18 mouse cellular contexts compared by ENCODE assay signal in genomic region chr6:55258428-55259325, GRCm38 (mm10). TPM values are rescaled to one million over a fixed set of nuclear protein-coding genes. Genes with fewer than 3 reads are reported as not detected.
DNase-seq lines count a peak whose midpoint lies in the region; ATAC-seq and TF ChIP-seq lines count a peak whose summit lies in the region.
"Had no signal": no experiment of that assay in that cellular context is flagged by ENCODE, and none has a peak within 500 bp of the region (broad histone marks: within the 10 kb centered on the region; RNA-seq: fewer than 3 reads in every experiment).

No protein-coding gene starts in this region.

- no peaks in the 10 kb centered on the region for H3K27me3 ChIP-seq in liver, embryonic 13.5 days
- H3K27me3 ChIP-seq in liver, embryonic 11.5 days (replicated peaks; ENCODE audit: control insufficient read depth, insufficient read depth, low read length): no peaks in the 10 kb centered on the region
- no peaks in the 10 kb centered on the region; the same call in 1 of the 2 replicates for H3K27me3 ChIP-seq in heart, embryonic 12.5 days (replicated peaks)
- H3K27me3 ChIP-seq: intestine, embryonic 15.5 days; liver, embryonic 12.5 days; neural tube, embryonic 13.5 days; Patski; stomach, embryonic 15.5 days had no signal

- no peak overlapping the region for H3K4me3 ChIP-seq in liver, embryonic 13.5 days (replicated peaks)
- no peak overlapping the region for H3K4me3 ChIP-seq in liver, embryonic 11.5 days (ENCODE audit: low read depth, low read length)
- H3K4me3 ChIP-seq in embryonic fibroblast, embryonic 13.5 days (ENCODE audit: insufficient read depth, low read length): no peak overlapping the region
- no peak overlapping the region for H3K4me3 ChIP-seq in heart, embryonic 12.5 days
- H3K4me3 ChIP-seq: intestine, embryonic 15.5 days; liver, embryonic 12.5 days; neural tube, embryonic 13.5 days; stomach, embryonic 15.5 days had no signal

- H3K4me1 ChIP-seq in liver, embryonic 13.5 days (replicated peaks): peaks cover 71% of the 10 kb centered on the region
- peaks cover 27% of the 10 kb centered on the region for H3K4me1 ChIP-seq in liver, embryonic 11.5 days (replicated peaks; ENCODE audit: control insufficient read depth, insufficient read depth, low read length)
- peaks cover 8% of the 10 kb centered on the region for H3K4me1 ChIP-seq in embryonic fibroblast, embryonic 13.5 days (ENCODE audit: control insufficient read depth, insufficient read depth, low read length)
- H3K4me1 ChIP-seq in heart, embryonic 12.5 days (replicated peaks): peaks cover 29% of the 10 kb centered on the region
- H3K4me1 ChIP-seq: intestine, embryonic 15.5 days; stomach, embryonic 15.5 days had no signal

- H3K9ac ChIP-seq in liver, embryonic 13.5 days: no peak overlapping the region
- no peak overlapping the region for H3K9ac ChIP-seq in liver, embryonic 11.5 days (ENCODE audit: low read depth, low read length)
- H3K9ac ChIP-seq in heart, embryonic 12.5 days: no peak overlapping the region
- H3K9ac ChIP-seq: intestine, embryonic 15.5 days; liver, embryonic 12.5 days; neural tube, embryonic 13.5 days; stomach, embryonic 15.5 days had no signal

- H3K4me2 ChIP-seq in liver, embryonic 13.5 days: no peak overlapping the region
- no peak overlapping the region for H3K4me2 ChIP-seq in liver, embryonic 11.5 days
- no peak overlapping the region for H3K4me2 ChIP-seq in heart, embryonic 12.5 days
- H3K4me2 ChIP-seq: intestine, embryonic 15.5 days; liver, embryonic 12.5 days; neural tube, embryonic 13.5 days; stomach, embryonic 15.5 days had no signal

- no peaks in the 10 kb centered on the region for H3K9me3 ChIP-seq in liver, embryonic 13.5 days (replicated peaks)
- H3K9me3 ChIP-seq in liver, embryonic 11.5 days (ENCODE audit: control insufficient read depth, low read length): no peaks in the 10 kb centered on the region
- H3K9me3 ChIP-seq in heart, embryonic 12.5 days (replicated peaks): no peaks in the 10 kb centered on the region
- H3K9me3 ChIP-seq: intestine, embryonic 15.5 days; liver, embryonic 12.5 days; neural tube, embryonic 13.5 days; stomach, embryonic 15.5 days had no signal

- H3K27ac ChIP-seq in liver, embryonic 13.5 days: peak overlapping the region; percentile 34; the same call in 1 of the 2 replicates
- no peak overlapping the region for H3K27ac ChIP-seq in liver, embryonic 11.5 days (ENCODE audit: low read depth, low read length)
- H3K27ac ChIP-seq in embryonic fibroblast, embryonic 13.5 days (ENCODE audit: insufficient read depth, low read length): peak overlapping the region; percentile 80
- H3K27ac ChIP-seq in heart, embryonic 12.5 days (ENCODE audit: poor library complexity, severe bottlenecking): no peak overlapping the region; the same call in 1 of the 2 replicates
- H3K27ac ChIP-seq: intestine, embryonic 15.5 days; neural tube, embryonic 13.5 days; stomach, embryonic 15.5 days had no signal

- no peak for TF ChIP-seq POLR2A in embryonic fibroblast, embryonic 13.5 days (IDR thresholded peaks at IDR 0.05; ENCODE audit: low read depth, low read length)

- no peak for TF ChIP-seq CTCF in embryonic fibroblast, embryonic 13.5 days (IDR thresholded peaks at IDR 0.05; ENCODE audit: borderline replicate concordance, insufficient read depth, low read length)

- DNase-seq in embryo, embryonic 10.5 days (ENCODE audit: low spot score): peak; percentile 57
- no peak for DNase-seq in embryo, embryonic 9.5 days (ENCODE audit: extremely low spot score)
- no peak for DNase-seq in liver, embryonic 13.5 days
- no peak for DNase-seq in liver, embryonic 11.5 days (ENCODE audit: low spot score)
- DNase-seq in thymus, postnatal 36 days: no peak
- DNase-seq: cerebellum, adult 18-20 months; heart, adult 18-20 months; kidney, postnatal 25 days; thymus, postnatal 14 days had no signal

- H3K36me3 ChIP-seq in liver, embryonic 13.5 days: no peaks in the 10 kb centered on the region
- H3K36me3 ChIP-seq in liver, embryonic 11.5 days (ENCODE audit: control insufficient read depth, insufficient read depth, low read length): no peaks in the 10 kb centered on the region
- no peaks in the 10 kb centered on the region; the same call in 1 of the 2 replicates for H3K36me3 ChIP-seq in heart, embryonic 12.5 days
- H3K36me3 ChIP-seq: intestine, embryonic 15.5 days; liver, embryonic 12.5 days; neural tube, embryonic 13.5 days; stomach, embryonic 15.5 days had no signal

- 66% methylated on average over 14 of the region's 14 CpGs for WGBS in liver, embryonic 13.5 days (ENCODE audit: insufficient replicate concordance)
- 77% methylated on average over 14 of the region's 14 CpGs for WGBS in liver, embryonic 11.5 days
- 72% methylated on average over 14 of the region's 14 CpGs for WGBS in heart, embryonic 12.5 days

- ATAC-seq in liver, embryonic 13.5 days (ENCODE audit: low read depth): no peak
- ATAC-seq in liver, embryonic 11.5 days (replicated peaks; ENCODE audit: low FRiP score): no peak
- ATAC-seq in megakaryocyte progenitor cell, adult 5-6 weeks (replicated peaks; ENCODE audit: poor library complexity): peak; percentile 34
- ATAC-seq in heart, embryonic 12.5 days (ENCODE audit: insufficient number of reproducible peaks, low FRiP score): no peak
- ATAC-seq: intestine, embryonic 15.5 days; liver, embryonic 12.5 days; lung, postnatal 0 days; Patski had no signal

RNA-seq across cellular contexts. Expression of gene Mindy4, which starts 55.5 kb away (rescaled TPM):
- 1.4 and 1.7 TPM in 2 replicates for polyA plus RNA-seq in liver, embryonic 13.5 days (2015; fragmentation: Nextera tagmentation; extraction: Ambion mirVana)
- polyA plus RNA-seq in liver, embryonic 11.5 days (2014; fragmentation: Nextera tagmentation; extraction: Ambion mirVana): 5.6 and 6.9 TPM in 2 replicates
- 5.3 and 8.6 TPM in 2 replicates for polyA plus RNA-seq in embryonic fibroblast, embryonic 13.5 days (2011; ENCODE audit: insufficient read length, low read depth, missing spikeins)
- 2.0 and 3.0 TPM in 2 replicates for total RNA-seq in megakaryocyte progenitor cell, adult 5-6 weeks (2015)
- total RNA-seq in megakaryocyte progenitor cell, adult 5-6 weeks (2017): 4.6 and 5.7 TPM in 2 replicates
- 6.3 and 7.8 TPM in 2 replicates for polyA plus RNA-seq in heart, embryonic 12.5 days (2016; fragmentation: Nextera tagmentation; extraction: Ambion mirVana)

Comparison
In these comparisons a context has a peak if more than half of its experiments do, and no peak if none do; other contexts are left out.
1. H3K27ac ChIP-seq: peak in liver, embryonic 13.5 days (single experiment) and embryonic fibroblast, embryonic 13.5 days (single experiment); none in liver, embryonic 11.5 days (single experiment) and heart, embryonic 12.5 days (single experiment).